Mouse (Mus musculus) forebrain, embryonic 16.5 days (tissue): ENCODE measurements around the gene Prap1. TPM values are rescaled to one million over a fixed set of nuclear protein-coding genes. Genes with fewer than 3 reads are reported as not detected.

Experiments
- ATAC-seq: fragments of 200-750 bp; cut with Nextera tagmentation; 2 replicates; pipeline ENCODE4 v1.8.0; 2017; ENCODE audit warnings: mild to moderate bottlenecking, moderate library complexity
- H3K27ac ChIP-seq: fragments of 300-500 bp; sonication (generic); 2 replicates; pipeline ENCODE4 v1.5.1; 2014; ENCODE audit warnings: low read length, control low read depth
- H3K27me3 ChIP-seq: fragments of 300-500 bp; sonication (generic); replicated peaks from 2 replicates; pipeline ENCODE4 v1.6.1; 2014; ENCODE audit warnings: low read length; ENCODE audit not compliant: control insufficient read depth, insufficient read depth
- H3K36me3 ChIP-seq: fragments of 300-500 bp; sonication (generic); 2 replicates; pipeline ENCODE4 v1.6.1; 2014; ENCODE audit not compliant: control insufficient read depth, insufficient read depth
- H3K4me1 ChIP-seq: fragments of 300-500 bp; sonication (generic); replicated peaks from 2 replicates; pipeline ENCODE4 v1.6.1; 2014; ENCODE audit warnings: low read length; ENCODE audit not compliant: control insufficient read depth, insufficient read depth
- H3K4me2 ChIP-seq: fragments of 300-500 bp; sonication (generic); 2 replicates; pipeline ENCODE4 v1.6.1; 2014; ENCODE audit warnings: mild to moderate bottlenecking, low read length, control low read depth
- H3K4me3 ChIP-seq: fragments of 300-500 bp; sonication (generic); replicated peaks from 2 replicates; pipeline ENCODE4 v1.5.1; 2014; ENCODE audit warnings: mild to moderate bottlenecking, low read length, control low read depth
- H3K9ac ChIP-seq: fragments of 300-500 bp; sonication (generic); replicated peaks from 2 replicates; pipeline ENCODE4 v1.6.1; 2014; ENCODE audit warnings: low read depth, low read length, control low read depth
- H3K9me3 ChIP-seq: fragments of 300-500 bp; sonication (generic); 2 replicates; pipeline ENCODE4 v1.6.1; 2016; ENCODE audit warnings: low read length; ENCODE audit not compliant: control insufficient read depth
- WGBS: fragments of 180-500 bp; shearing (Covaris S2); extraction: QIAGEN DNeasy Blood & Tissue Kit; methylation state at CpG from one replicate; pipeline ENCODE4 v1.1.7; 2014; 5-methylcytosine and 5-hydroxymethylcytosine counted together
- polyA plus RNA-seq: library from polyadenylated mRNA; unstranded; fragments of >200 nt; fragmentation: Nextera tagmentation; extraction: Ambion mirVana; gene quantifications from 2 replicates; pipeline ENCODE4 v1.2.1, GENCODE M21; 2015

The Prap1 gene
- not detected in 2 replicates for polyA plus RNA-seq

DNA sequence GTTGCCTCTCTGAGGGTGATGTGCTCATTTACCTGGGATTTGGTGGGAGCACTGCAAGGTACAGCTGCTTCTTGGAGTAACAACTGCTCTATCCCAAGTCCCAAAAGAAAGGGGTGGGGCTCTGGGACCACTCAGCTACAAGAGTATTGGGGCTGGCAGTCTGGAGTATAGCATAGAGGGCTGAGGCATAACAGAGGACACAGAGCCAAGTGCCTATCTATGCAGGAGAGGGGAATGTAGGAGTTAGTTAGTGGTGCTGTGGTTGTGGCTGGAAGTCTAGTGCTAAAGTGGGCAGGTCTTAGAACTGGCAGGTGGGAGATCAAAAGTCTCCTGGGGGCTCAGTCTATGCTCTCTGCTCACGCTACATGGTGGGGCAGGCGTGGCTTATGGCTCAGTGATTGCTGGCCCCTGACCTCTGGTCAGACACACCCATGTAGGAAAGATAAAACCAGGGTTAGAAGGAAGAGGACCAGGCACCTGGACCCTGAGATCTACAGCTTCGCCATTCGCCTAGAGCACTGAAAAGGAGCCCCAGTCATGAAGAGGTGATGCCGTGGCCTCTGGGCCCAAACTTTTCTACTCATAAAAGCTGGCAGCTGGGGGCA lies at the start of gene Prap1:
Gene Prap1, plus strand, starts transcription at position 472 of the 605 bp plus-strand sequence.
- ATAC-seq: no peak
- H3K36me3 ChIP-seq: no peaks in the 10 kb centered on the region
- H3K9ac ChIP-seq: no peak within 1 kb of the TSS
- H3K4me1 ChIP-seq: no peaks in the 10 kb centered on the region
- no peak within 1 kb of the TSS for H3K4me3 ChIP-seq
- no peaks in the 10 kb centered on the region for H3K9me3 ChIP-seq
- no peaks in the 10 kb centered on the region for H3K27me3 ChIP-seq
- WGBS: 75% methylated on average over 5 of the region's 5 CpGs
- no peak within 1 kb of the TSS for H3K27ac ChIP-seq
- no peak within 1 kb of the TSS for H3K4me2 ChIP-seq

DNA sequence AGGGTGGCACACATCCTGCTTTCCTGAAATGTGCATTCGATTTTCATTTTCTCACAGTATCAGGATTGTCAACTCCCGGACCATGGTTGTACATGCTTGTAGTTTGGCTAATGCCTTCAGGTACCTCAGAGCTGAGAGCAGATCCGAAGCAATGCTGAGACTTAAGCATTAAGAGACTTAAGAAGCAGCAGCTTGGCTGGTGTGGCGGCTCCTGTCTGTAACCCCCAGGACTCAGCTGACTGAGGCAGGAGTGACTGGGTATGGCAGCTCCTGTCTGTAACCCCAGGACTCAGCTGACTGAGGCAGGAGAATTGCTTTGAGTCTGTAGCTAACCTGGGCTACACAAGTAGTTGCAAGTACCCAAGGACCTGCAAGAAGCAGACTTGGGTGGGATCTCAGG lies 47.6 kb upstream of the Prap1 start:
- Histone ChIP-seq H3K36me3 (peaks cover 4% of the 10 kb centered on the region), H3K27me3 (peaks cover 51% of the 10 kb centered on the region), H3K9me3 (no peaks in the 10 kb centered on the region), H3K4me1 (peaks cover 23% of the 10 kb centered on the region), H3K4me2 (no peak overlapping the region), H3K27ac (no peak overlapping the region), H3K4me3 (no peak overlapping the region), H3K9ac (no peak overlapping the region)
- 74% methylated on average over 4 of the region's 4 CpGs for WGBS
- ATAC-seq: no peak

- peak; percentile 34 for ATAC-seq
- Histone ChIP-seq H3K27me3 (peaks cover 71% of the 10 kb centered on the region), H3K36me3 (no peaks in the 10 kb centered on the region), H3K4me2 (peak overlapping the region; percentile 65), H3K9me3 (no peaks in the 10 kb centered on the region), H3K4me1 (peaks cover 23% of the 10 kb centered on the region), H3K4me3 (peak overlapping the region; percentile 42), H3K9ac (peak overlapping the region; percentile 38), H3K27ac (no peak overlapping the region)
- under 1% methylated on average over 33 of the region's 33 CpGs for WGBS
These were observed 45.3 kb upstream of the Prap1 start for GRCm38 (mm10) chr7:140047811-140048311.

- no peaks in the 10 kb centered on the region for H3K9me3 ChIP-seq
- peak; percentile 39 for ATAC-seq
- peak within 1 kb of the TSS; percentile 65 for H3K4me2 ChIP-seq
- H3K4me1 ChIP-seq: peaks cover 23% of the 10 kb centered on the region
- under 1% methylated on average over 56 of the region's 56 CpGs for WGBS
- no peaks in the 10 kb centered on the region for H3K36me3 ChIP-seq
- peak within 1 kb of the TSS; percentile 38 for H3K9ac ChIP-seq
- H3K27me3 ChIP-seq: peaks cover 77% of the 10 kb centered on the region
- no peak within 1 kb of the TSS for H3K27ac ChIP-seq
- H3K4me3 ChIP-seq: peak within 1 kb of the TSS; percentile 42
These were observed 44.7 kb upstream of the Prap1 start, which contains the start of gene Msx3 for GRCm38 (mm10) chr7:140048361-140049114. Gene Msx3 (minus strand): TSS chr7:140049089.

- Histone ChIP-seq H3K9me3 (no peaks in the 10 kb centered on the region), H3K4me3 (peak overlapping the region; percentile 42), H3K9ac (0 out of 2 replicates have a peak overlapping the region, but pooled peaks have one; percentile 28), H3K4me1 (peaks cover 23% of the 10 kb centered on the region), H3K27ac (no peak overlapping the region), H3K4me2 (peak overlapping the region; percentile 65), H3K36me3 (no peaks in the 10 kb centered on the region), H3K27me3 (peaks cover 77% of the 10 kb centered on the region)
- WGBS: under 1% methylated on average over 34 of the region's 34 CpGs
- ATAC-seq: peak; percentile 79
These were observed 44.0 kb upstream of the Prap1 start for GRCm38 (mm10) chr7:140049115-140049689.

DNA sequence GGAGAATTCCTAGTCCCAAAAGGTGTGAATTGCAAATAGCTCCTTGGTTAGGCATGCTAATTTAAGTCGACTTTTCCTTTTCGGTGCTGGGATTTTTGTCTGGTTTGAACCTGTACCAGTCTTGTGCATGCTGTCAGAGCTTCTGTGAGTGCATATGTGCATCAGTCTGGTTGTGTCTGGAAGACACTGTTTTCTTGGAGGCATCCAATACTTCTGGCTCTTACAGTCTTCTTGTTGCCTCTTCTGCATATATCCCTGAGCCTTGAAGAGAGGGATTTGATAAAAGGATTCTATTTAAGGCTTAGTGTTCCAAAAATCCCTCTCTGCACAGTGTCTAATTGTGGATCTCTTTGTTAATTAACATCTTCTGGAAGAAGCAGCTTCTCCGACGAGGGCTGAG lies 39.1 kb upstream of the Prap1 start:
- H3K4me2 ChIP-seq: no peak overlapping the region
- peaks cover 20% of the 10 kb centered on the region for H3K4me1 ChIP-seq
- ATAC-seq: no peak
- no peak overlapping the region for H3K9ac ChIP-seq
- 54% methylated on average over 4 of the region's 4 CpGs for WGBS
- H3K4me3 ChIP-seq: no peak overlapping the region
- no peaks in the 10 kb centered on the region for H3K9me3 ChIP-seq
- H3K27me3 ChIP-seq: peaks cover 38% of the 10 kb centered on the region
- H3K36me3 ChIP-seq: no peaks in the 10 kb centered on the region
- H3K27ac ChIP-seq: no peak overlapping the region

DNA sequence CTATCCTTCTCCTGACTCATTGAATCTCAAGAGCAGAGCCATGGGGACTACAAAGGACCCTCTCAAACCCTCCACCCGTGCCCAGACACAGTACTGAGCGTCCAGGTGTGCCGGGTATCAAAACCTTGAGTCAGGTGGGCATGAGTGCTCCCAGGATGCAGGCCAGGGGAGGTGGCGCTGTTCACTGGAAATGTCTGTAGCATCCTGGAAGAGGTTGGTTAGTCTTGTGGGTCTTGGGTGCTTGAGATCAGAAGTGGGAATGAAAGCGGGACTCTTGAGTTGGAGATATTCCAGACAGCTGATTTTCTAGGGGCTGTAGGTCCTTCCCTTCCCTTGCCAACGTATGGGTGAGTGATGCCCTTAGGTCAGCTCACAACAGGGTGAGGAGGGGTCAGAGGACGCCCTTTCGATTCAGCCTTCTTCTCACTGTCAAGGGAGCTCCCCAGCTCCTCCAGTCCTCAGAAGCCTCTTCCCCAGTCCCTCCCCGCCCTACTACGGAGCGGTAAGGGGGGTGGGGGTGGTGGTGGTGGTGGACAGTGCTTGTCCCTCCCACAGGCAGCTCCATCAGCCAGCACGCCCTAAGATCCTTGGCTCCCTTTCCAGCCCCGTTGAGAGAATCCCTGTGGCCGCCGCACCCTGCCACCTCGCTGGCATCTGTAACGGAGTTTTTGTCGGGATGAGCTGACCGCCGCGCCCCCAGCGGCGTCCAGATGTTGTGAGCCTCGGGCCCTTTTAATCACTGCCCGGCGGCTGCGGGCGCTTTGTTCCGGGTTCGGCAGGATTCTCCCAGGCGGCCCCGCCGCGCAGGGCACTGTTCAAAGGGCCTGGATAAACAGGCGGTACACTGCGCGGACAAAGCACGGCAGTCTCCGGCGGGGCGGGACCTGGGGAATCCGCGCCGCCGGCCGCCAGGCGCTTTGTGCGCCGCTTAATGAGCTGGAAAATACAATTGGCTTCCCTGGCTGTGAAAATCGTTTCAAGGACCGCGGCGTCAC lies 35.5 kb upstream of the Prap1 start:
- peak overlapping the region; percentile 61 for H3K4me3 ChIP-seq
- H3K9ac ChIP-seq: peak overlapping the region; percentile 87
- peak; percentile 62 for ATAC-seq
- H3K4me1 ChIP-seq: peaks cover 34% of the 10 kb centered on the region
- H3K4me2 ChIP-seq: peak overlapping the region; percentile 86
- no peaks in the 10 kb centered on the region for H3K9me3 ChIP-seq
- 2% methylated on average over 53 of the region's 53 CpGs for WGBS
- H3K36me3 ChIP-seq: no peaks in the 10 kb centered on the region
- H3K27me3 ChIP-seq: peaks cover 10% of the 10 kb centered on the region; the same call in 1 of the 2 replicates
- peak overlapping the region; percentile 29 for H3K27ac ChIP-seq

GRCm38 (mm10) chr7:140058528-140058927 lies 34.7 kb upstream of the Prap1 start:
- Histone ChIP-seq H3K4me3 (peak overlapping the region; percentile 61), H3K4me2 (peak overlapping the region; percentile 86), H3K9ac (peak overlapping the region; percentile 87), H3K9me3 (no peaks in the 10 kb centered on the region), H3K27ac (peak overlapping the region; percentile 29), H3K27me3 (peaks cover 2% of the 10 kb centered on the region; the same call in 1 of the 2 replicates), H3K36me3 (no peaks in the 10 kb centered on the region), H3K4me1 (peaks cover 34% of the 10 kb centered on the region)
- WGBS: 9% methylated on average over 7 of the region's 7 CpGs
- no peak for ATAC-seq
